Mouse (Mus musculus): ENCODE data around the gene Pax8.

The Pax8 gene

DNA sequence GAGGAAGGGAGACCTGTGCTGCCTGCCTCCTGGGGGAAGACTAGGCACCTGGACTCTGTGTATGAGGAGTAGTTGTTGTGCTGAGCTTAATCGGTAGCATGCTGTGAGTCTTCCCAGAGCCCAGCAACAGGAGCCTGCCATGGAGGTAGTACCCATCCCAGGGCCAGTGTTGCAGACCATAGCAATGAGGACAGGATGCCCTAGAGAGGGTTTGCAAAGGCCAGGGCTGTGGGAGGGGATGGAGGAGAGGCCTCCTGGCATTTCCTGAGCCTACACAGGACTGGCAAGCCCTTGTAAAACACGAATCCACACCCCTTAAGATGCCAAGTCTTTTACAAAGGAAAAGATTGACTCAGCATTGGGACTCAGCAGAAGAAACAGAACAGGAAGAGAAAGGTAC, 58.3 kb downstream of the Pax8 start:
- intact Hi-C loops (cut with DNase I), result loop anchor here (10.0 kb wide), 1 partner anchor 78 kb away; no protein-coding TSS in a partner anchor

DNA sequence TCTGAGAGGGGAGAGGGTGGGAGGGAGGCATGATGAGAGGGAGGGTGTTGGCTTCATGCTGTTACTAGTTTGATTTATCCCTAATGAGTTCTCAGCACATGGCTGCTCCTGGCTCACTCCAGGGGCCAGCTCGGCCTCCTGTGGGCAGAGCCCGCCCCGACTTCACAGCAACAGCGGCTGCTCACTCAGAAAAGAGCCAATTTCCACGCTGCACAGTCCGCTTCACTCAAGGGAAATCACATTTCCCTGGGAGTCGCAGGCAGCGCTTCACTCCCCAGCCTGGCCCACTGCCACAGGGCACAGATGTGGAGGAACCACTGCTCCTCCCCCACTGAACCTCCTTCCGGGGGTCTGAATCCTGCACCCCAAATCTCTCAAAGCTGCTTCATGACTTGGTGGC, 58.7 kb downstream of the Pax8 start:
- intact Hi-C loops (cut with DNase I), result loop anchor here (10.0 kb wide), 1 partner anchor 78 kb away; no protein-coding TSS in a partner anchor

DNA sequence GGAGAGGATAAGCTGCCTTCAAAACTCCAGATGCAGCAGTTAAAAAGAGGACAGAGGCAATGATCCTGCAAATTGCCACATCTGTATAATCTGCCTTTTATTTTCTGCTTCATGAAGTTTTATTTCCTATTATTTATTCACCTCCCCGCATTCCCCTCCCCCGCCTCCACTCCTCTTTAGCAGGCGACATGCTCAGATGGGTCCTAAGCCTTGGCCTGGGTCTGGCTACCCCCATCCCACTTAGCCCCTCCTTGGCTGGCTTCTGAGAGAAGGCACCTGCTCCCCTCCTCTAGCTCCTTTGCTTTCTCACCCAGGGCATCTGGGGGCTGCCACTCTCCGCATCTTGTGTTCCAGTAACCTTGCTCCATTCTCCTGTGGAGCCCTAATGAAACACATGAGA, 61.7 kb downstream of the Pax8 start:
- intact Hi-C loops (cut with DNase I), result loop anchor here (10.0 kb wide), 1 partner anchor 81 kb away; no protein-coding TSS in a partner anchor

DNA sequence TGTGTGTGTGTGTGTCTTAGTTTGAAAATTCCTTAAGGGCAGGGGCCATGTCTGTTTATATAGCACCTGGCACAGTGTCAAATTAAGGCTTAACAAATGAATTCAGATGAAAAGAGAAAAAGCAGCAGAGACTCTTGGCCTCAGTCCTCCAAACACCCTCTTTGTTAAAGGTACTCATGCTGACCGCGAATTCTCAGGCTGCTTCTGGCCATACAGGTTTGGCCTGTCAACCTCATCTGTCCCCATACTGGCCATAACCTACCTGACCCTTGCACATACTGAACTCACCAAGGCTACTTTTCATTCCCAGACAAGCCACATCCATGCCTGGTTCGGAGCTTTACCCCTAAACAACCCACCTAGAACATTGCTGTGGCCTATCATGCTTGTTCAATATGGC, 62.2 kb downstream of the Pax8 start:
- intact Hi-C loops (cut with DNase I), result loop anchor here (10.0 kb wide), 1 partner anchor 82 kb away; no protein-coding TSS in a partner anchor

DNA sequence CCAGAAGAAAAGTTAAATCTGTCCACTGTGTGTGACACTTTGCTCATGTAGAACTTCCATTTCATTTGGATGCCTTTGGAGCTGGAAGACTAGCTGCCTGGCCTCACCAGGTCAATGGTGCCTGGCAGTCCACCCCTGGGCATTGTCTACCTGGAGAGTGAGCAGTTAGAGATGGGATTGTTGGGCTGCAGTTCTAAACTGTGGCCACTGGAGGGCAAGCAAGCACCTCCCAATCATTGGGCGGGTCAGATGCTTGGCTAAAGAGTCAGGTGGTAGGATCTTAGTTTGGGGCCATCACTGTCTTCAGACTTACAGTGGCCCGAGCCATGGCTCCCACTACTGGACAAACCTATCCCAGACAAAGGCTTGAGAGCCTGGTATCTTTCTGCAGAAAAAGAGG, 66.2 kb downstream of the Pax8 start:
- intact Hi-C loops (cut with DNase I), result loop anchor here (1.0 to 5.0 kb wide), 2 partner anchors 47 to 159 kb away; no protein-coding TSS in a partner anchor

DNA sequence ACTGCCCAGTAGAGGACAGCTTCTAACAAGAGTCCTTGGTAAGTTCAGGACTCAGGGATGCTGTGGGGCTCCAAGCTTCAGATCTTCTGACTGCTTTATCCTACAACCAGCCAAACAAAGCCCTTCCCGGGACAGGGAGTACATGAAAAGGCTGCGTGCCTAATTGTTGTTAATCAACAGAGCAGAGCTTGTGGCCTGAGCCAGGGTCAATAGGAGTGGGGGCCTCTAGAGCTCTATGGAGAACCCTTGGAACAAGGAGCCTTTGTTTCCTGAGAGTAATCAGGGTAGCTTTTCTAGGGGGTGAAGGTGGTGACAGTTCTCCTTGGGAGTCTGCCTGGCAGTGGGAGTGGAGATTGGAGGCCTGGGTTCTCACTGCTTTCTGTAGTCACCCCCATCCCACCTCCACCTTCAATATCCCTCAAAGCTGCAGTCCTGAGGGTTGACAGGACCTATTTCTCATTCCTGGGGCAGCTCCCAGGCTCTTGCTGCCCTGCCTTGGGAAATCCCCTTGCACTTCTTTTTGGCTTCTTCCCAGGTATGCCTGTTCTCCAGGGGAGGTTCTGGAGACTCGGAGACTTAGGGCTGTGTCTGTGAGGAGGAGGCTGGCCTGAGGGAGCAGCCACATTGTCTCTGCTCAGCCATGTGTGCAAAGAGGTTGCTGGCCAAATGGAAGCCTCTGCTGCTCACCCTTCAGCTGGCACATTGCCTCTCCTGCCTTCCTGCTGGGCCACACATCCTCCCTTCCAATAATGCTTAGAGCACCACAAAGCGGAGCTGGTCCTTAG, 67.5 kb downstream of the Pax8 start:
- intact Hi-C loops (cut with DNase I), result loop anchor here (5.0 kb wide), 1 partner anchor 46 kb away; no protein-coding TSS in a partner anchor

DNA sequence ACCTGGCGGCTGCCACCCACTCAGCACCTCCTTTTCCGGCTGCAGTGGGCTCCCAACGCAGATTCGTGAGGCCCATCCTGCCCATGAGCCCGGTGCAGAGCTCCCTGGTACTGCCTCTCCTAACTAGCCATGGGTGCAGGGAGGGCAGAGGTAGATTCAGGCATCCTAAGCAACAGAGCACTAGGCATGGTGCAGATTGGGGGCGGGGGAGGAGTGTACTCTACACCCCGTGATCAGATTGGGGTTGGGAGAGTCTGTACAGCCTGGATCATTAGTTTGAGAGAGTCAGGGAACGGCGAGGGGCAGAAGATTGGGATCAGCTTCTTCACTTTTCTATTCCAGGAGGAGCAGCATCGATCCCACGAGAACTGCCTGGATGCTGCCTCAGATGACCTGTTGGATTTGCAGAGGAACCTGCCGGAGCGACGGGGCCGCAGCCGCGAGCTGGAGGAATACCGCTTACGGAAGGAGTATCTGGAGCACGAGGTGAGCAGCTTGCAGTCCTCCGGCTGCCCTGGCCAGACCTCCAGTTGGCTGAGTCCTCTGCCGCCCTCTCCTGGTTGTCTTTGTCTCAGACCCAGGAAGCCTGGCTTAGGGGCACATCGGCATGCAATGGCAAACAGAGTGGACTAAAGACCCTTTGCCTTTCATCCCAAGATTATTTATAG, 69.9 kb downstream of the Pax8 start:
- intact Hi-C loops (cut with DNase I), result loop anchor here (1.0 to 5.0 kb wide), 2 partner anchors 43 to 108 kb away; no protein-coding TSS in a partner anchor

DNA sequence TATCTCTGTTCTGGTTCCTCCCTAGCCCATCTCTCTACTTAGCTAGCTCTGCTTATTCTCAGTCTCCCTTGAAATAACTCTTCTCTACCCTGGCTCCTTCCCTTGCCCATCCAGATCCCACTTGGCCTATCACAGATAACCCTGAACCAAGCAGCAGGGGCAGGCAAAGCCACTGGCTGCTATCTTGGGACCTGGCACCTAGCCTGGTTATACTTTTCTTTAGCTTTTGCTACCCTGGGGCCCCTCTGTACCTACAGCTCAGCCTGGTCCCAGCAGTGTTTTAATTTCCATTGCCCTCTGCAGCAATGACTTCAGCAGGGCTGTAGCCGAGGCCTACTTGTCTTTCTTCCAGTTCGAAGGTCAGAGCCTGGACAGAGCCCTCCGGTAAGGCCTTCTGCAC, 74.7 kb downstream of the Pax8 start:
- intact Hi-C loops (cut with DNase I), result no loop called here

DNA sequence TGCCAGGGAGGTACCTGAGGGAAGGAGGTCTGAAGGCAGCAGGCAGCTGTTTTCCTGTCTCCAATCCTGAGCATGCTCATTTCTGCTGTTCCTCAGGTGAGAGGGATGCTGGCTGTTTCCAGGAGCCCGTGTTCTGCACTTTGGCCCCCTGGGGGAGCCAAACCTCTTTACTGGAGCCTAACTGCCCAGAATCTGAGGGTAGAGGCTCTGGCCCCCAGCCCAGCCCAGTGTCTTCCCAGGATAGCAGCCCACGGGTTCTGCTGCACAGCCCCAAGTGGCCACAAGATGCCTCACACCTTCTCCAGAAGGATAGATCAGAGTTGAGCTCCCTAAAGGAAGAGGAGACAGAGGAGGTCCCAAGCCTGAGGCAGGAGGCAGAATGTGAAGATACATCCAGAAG, 78.3 kb downstream of the Pax8 start:
- intact Hi-C loops (cut with DNase I), result no loop called here

DNA sequence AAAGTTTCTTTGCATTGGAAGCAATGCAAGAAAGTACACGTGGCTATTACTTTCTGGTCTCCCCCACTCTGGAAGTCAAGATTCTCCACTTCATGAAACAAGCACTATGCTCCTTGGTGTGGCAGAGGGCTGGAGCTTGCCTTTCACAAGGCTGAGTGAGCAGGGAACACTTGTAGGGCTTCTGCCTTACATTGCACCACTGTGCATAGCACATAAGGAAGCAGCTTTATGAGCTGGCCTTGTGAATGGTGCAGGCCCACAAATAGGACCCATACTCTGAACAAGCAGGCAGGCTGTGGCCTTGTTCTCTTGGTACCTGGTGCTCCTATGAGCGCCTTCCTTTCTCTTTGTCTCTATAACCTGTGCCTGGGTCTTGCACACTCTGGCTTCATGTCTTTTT, 82.1 kb downstream of the Pax8 start:
- intact Hi-C loops (cut with DNase I), result no loop called here

DNA sequence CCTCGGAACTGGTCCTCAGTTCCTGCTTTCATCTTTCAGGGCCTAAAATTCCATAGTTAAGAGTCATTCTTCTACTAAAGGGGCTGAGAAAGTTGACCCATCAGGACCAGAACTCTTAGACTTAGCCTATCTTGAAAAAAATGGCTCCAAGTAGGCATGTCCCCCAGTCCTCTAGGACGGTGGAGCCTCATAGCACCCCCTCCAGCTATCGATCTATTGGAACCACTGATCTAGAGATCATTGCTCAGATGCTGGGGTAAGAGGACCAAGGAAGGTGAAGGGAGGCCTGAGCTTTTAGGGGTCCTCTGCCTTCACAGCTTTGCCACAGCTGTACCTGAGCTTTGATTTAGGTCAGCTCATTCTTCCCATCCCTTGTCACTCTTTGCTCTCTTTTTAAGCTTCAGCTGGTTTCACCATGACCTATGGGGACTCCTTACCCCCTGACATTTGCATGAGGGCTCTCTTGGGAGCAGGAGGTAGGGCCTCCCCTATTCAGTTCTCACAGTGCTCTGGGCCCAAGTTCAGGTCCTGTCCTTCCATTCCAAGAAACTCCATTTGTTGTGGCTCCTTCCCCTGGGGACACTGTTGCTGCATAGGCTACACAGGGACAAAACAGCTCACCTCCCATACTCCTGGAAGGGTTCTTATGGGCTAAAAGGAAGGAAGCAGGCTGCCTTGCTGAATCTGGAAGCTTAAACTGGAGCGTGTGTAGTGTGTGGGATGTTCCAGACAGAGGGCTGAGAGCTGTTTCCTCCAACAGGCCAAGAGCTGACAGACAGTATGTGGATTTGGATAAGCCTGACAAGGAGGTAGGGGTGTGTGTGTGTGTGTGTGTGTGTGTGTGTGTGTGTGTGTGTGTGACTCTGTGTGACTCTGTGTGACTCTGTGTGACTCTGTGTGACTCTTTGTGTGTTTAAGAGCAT, 87.8 kb downstream of the Pax8 start:
- intact Hi-C loops (cut with DNase I), result no loop called here

DNA sequence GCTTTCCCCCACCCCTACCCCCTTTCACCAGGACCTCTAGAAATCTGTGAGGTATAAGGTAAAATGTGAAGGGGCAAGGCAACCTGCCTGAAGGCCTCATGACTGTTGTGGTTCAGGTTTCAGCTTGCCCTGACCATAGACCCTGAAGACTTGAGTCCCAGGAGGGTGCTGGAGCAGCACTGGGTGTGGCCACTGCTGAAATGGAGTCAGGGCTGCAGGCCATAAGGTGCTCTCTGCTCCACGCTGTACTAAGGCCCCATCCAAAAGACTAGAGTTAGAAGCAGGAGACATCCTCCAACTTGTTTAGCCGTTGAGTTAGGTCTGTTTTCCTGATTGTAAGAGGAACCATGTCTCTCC, 88.5 kb downstream of the Pax8 start:
- intact Hi-C loops (cut with DNase I), result no loop called here

DNA sequence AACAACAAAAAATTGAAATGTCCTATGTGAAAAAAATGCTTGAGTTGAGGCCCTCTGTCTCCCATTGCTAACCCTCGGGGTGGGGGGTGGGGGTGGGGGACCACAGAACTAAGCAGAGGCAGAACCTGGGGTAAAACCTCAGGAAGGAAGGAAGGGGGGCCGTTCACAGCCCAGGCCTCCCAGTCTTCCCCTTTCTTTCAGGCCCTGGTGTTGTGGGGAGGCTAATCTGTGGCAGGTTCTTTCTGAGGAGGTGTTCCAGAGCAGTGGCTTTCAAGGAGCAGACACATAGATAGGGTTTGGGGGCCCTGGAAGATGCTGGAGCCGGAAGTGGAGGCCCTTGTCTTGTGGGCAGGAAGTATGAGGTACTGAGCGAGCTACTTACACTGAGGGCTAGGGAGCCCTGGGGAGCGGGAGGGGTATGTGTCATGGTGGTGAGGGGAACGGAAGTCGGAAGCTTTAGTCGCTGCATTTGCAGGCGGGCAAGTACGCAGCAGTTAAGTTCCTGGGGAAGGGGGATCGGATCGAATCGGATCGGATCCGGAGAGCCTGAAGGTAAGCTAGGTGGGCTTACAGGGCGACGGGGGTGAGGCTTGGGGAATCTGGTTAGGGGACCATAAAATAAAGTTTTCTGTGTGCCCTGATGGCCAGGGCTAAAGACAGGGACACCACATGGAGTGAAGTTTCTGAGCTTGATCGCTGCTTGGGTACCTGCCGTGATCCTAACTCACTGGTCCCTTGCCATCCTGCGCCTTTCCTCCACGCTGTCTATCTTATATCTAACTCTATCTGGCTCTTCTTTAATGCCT, 89.0 kb downstream of the Pax8 start:
- intact Hi-C loops (cut with DNase I), result no loop called here

DNA sequence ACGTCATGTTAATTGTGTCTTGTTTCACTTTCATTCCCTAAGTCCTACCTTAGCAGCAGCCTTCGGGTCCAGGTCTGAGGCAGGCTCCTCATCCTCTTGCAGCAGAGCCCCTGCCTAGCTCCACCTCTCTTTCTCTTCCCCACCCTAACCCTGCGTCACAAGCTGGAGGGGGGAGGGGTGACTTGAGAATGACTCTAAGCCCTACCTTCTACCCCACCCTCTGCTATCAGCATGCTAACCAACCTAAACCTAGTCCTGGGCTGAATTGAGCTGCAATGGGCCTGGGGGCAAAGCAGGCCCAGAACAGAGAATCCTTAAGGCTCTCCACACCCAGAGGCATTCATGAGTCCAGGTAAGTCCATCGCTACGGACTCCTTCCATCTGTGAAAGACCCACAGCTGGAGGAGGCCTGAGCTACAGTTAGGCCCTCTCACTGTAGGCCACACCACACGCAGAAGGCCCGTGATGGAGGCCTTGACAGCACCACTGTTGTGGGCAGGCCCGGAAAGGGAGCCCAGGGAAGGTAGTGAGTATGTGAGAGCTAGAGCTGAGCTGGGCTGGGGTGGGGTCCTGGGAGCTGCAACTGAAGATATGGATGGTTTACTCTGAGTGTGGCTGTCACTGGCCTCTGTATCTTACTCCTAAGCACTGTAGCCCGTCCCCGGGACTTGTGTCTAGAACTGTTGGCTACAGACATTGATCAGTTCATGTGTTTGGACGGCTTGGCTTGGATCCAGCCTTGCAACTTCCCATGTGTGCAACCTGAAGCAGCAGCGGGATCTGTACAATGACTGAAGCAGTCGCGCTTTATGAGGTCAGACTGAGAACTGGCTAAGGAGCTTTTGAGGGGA, 90.1 kb downstream of the Pax8 start:
- intact Hi-C loops (cut with DNase I), result no loop called here

DNA sequence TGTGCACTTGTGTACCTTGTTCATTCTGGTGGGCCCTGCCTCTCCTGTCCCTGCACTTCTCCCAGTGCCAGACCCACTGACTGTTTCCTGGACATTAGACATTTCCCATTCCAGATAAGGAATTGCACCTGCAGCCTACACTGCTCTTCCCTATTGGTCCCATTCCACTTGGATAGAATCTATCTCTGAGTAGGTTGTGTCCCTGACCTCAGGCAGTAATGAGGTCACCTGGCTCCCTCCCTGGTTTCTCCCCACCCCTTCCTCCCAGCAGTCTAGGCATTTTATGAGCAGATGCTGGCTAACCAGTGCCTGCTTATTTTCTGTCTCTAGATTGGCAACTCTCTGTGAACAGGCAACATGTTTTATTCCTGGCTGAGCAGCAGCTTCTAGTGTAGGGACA, 91.0 kb downstream of the Pax8 start:
- intact Hi-C loops (cut with DNase I), result no loop called here

DNA sequence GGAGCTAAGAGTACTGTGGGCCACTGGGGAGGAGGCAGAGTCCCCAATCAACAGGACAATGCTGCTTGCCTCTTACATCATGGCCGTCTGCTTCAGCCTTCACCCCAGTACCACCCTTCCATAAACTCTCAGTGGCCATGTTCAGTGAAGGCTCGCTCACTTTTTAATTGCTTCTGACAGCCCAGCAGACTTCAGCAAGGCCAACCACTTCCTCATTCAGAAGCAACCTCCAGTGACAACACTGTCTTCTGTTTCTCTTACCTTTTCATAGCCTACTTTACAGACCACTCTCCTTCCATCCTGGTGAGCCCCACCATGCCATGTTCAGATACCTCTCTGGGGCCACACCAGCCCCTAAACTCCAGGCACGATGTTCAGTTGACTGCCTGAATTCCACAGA, 91.8 kb downstream of the Pax8 start:
- intact Hi-C loops (cut with DNase I), result no loop called here

DNA sequence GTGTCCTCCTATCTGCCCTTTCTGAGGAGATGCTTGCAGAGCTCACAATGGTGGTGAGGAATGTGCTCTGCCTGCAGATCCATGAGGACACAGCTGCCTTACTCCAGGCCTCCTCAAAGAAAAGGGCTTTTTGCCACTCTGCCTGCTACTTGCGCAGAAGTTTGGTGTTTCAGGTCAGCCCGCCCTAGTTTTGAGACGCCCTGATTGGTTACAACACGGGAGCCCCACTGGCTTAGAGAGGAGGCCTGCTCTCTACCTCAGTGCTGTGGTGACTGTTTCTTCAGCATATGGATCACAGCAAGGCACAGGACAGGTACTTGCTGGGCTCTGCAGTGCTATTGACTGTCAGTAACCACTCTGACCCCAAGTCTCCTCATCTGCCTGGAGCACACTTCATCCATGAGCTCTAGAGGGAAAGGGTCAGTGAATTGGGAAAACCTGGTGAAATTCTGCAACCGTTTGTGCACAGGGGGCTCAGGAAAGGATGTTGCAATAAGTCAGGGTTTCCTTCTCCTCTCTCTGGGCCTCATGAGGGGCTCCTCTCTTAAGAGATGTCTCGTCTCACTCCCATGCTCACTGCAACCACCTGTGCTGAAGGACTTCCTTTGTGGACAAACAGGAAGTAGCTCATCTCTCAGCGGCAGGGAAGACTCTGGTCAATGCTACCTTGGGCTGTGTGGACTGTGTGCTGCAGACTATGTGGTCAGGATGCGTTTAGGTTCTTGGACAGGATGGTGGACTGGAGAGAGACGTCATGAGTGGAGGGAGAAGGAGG, 92.8 kb downstream of the Pax8 start:
- intact Hi-C loops (cut with DNase I), result no loop called here

DNA sequence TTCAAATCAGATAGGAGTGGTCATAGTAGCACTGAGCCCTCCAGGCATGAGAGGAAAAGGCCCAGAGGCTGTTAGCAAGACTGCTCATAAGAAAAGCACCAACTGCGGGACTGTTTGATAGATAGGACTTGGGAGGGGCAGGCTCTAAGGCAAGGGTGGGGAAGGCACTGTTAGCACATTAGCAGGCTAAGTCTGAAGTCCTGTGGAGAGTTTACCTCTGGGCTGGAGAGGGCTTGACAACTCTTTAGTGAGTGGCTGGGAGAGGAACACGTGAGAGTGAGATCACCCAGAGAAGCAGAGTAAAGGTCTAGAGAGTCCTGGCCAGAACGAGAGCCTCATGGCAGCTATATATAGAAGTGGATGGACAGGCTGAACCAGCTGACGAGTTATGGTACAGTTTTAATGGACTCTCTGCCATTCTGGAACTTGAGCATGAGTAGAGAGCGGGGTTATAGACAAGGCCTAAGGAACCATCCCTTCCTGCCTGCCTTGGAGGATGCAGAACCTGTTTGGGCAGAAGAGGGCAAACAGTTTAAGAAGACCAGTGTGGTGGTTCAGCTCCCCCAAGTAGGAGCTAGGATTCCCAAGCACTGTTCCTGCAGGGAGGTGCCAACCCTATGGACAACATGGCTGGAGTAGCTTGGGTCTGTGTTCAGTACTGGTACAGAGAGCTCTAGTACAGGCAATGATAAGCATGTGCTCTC, 96.5 kb downstream of the Pax8 start:
- intact Hi-C loops (cut with DNase I), result no loop called here
